Comparison of ENCODE assay signal across 11 mouse cellular contexts in genomic region chr6:93167281-93167680, GRCm38 (mm10).
DNase-seq lines count a peak whose midpoint lies in the region; ATAC-seq lines count a peak whose summit lies in the region.
"Had no signal": no experiment of that assay in that cellular context is flagged by ENCODE, and none has a peak within 500 bp of the region (broad histone marks: within the 10 kb centered on the region; RNA-seq: fewer than 3 reads in every experiment).

No protein-coding gene starts in this region.

- peaks cover 29% of the 10 kb centered on the region for H3K4me1 ChIP-seq in heart, embryonic 12.5 days (replicated peaks)
- H3K4me1 ChIP-seq in heart, embryonic 16.5 days (ENCODE audit: control insufficient read depth, insufficient read depth, low read length), result peaks cover 32% of the 10 kb centered on the region
- H3K4me1 ChIP-seq in forebrain, embryonic 16.5 days (replicated peaks; ENCODE audit: control insufficient read depth, insufficient read depth, low read length), result no peaks in the 10 kb centered on the region

- H3K9me3 ChIP-seq in heart, embryonic 12.5 days (replicated peaks), result no peaks in the 10 kb centered on the region
- H3K9me3 ChIP-seq in heart, embryonic 16.5 days (replicated peaks; ENCODE audit: control insufficient read depth, low read length), result no peaks in the 10 kb centered on the region
- H3K9me3 ChIP-seq in forebrain, embryonic 16.5 days (ENCODE audit: control insufficient read depth, low read length), result no peaks in the 10 kb centered on the region
- H3K9me3 ChIP-seq: limb, embryonic 12.5 days had no signal

- DNase-seq in heart, adult 11 months, result peak; percentile 96
- DNase-seq in ovary, adult 18-20 months (ENCODE audit: low spot score), result peak; percentile 30
- DNase-seq in ovary, postnatal 14 days (ENCODE audit: low spot score), result no peak
- DNase-seq in mesoderm, embryonic 11.5 days (ENCODE audit: low read depth, low spot score), result peak; percentile 10
- no peak for DNase-seq in cerebellum, adult 11-12 months
- DNase-seq: thymus, adult 2 months had no signal

- H3K4me3 ChIP-seq in heart, embryonic 12.5 days, result no peak overlapping the region
- H3K4me3 ChIP-seq in heart, embryonic 16.5 days (ENCODE audit: low read length), result no peak overlapping the region
- no peak overlapping the region for H3K4me3 ChIP-seq in forebrain, embryonic 16.5 days (replicated peaks; ENCODE audit: low read length)
- H3K4me3 ChIP-seq: limb, embryonic 12.5 days had no signal

- 36% methylated on average over 7 of the region's 7 CpGs for WGBS in heart, embryonic 12.5 days
- 30% methylated on average over 7 of the region's 7 CpGs for WGBS in heart, embryonic 16.5 days
- WGBS in forebrain, embryonic 16.5 days, result 48% methylated on average over 7 of the region's 7 CpGs

- no peak overlapping the region for H3K4me2 ChIP-seq in heart, embryonic 12.5 days
- H3K4me2 ChIP-seq in heart, embryonic 16.5 days (ENCODE audit: low read depth, low read length), result no peak overlapping the region
- H3K4me2 ChIP-seq in forebrain, embryonic 16.5 days (ENCODE audit: low read length), result no peak overlapping the region
- H3K4me2 ChIP-seq: limb, embryonic 12.5 days had no signal

- ATAC-seq in heart, embryonic 12.5 days (ENCODE audit: insufficient number of reproducible peaks, low FRiP score), result no peak
- ATAC-seq in heart, embryonic 16.5 days (replicated peaks; ENCODE audit: extremely low read depth, insufficient read depth, low FRiP score), result no peak
- no peak for ATAC-seq in forebrain, embryonic 16.5 days
- ATAC-seq: forebrain, embryonic 14.5 days had no signal

- no peak overlapping the region for H3K9ac ChIP-seq in heart, embryonic 12.5 days
- H3K9ac ChIP-seq in heart, embryonic 16.5 days (ENCODE audit: low read length), result no peak overlapping the region
- no peak overlapping the region for H3K9ac ChIP-seq in forebrain, embryonic 16.5 days (replicated peaks; ENCODE audit: low read depth, low read length)
- H3K9ac ChIP-seq: limb, embryonic 12.5 days had no signal

- H3K36me3 ChIP-seq in heart, embryonic 12.5 days, result no peaks in the 10 kb centered on the region
- H3K36me3 ChIP-seq in heart, embryonic 16.5 days (ENCODE audit: control insufficient read depth, insufficient read depth), result no peaks in the 10 kb centered on the region
- no peaks in the 10 kb centered on the region for H3K36me3 ChIP-seq in forebrain, embryonic 16.5 days (ENCODE audit: control insufficient read depth, insufficient read depth)
- H3K36me3 ChIP-seq: limb, embryonic 12.5 days had no signal

- H3K27ac ChIP-seq in heart, embryonic 12.5 days (ENCODE audit: poor library complexity, severe bottlenecking), result no peak overlapping the region
- peak overlapping the region; percentile 0; the same call in 1 of the 2 replicates for H3K27ac ChIP-seq in heart, embryonic 16.5 days (ENCODE audit: low read length)
- no peak overlapping the region for H3K27ac ChIP-seq in forebrain, embryonic 16.5 days (ENCODE audit: low read length)

- H3K27me3 ChIP-seq in heart, embryonic 12.5 days (replicated peaks), result no peaks in the 10 kb centered on the region
- no peaks in the 10 kb centered on the region for H3K27me3 ChIP-seq in heart, embryonic 16.5 days (ENCODE audit: control insufficient read depth, insufficient read depth, low read length)
- H3K27me3 ChIP-seq in forebrain, embryonic 16.5 days (replicated peaks; ENCODE audit: control insufficient read depth, insufficient read depth, low read length), result no peaks in the 10 kb centered on the region
- H3K27me3 ChIP-seq: limb, embryonic 12.5 days had no signal

Comparison
In these comparisons a context has a peak if more than half of its experiments do, and no peak if none do; other contexts are left out.
1. DNase-seq: peak in heart, adult 11 months (single experiment), ovary, adult 18-20 months (single experiment) and mesoderm, embryonic 11.5 days (single experiment); none in ovary, postnatal 14 days (single experiment) and cerebellum, adult 11-12 months (single experiment).